Mouse (Mus musculus) brain, embryonic 14.5 days (tissue): ENCODE data around the gene Usp32.

Experiments used
- CTCF ChIP-seq: fragments of 200-500 bp; IDR thresholded peaks from 2 replicates; pipeline ENCODE4 v1.5.1; 2012; ENCODE audit warnings: inconsistent platforms, mild to moderate bottlenecking, moderate library complexity, borderline replicate concordance; ENCODE audit not compliant: insufficient read depth, insufficient read length; ENCODE audit errors: extremely low read depth
- POLR2A ChIP-seq: fragments of 200-500 bp; IDR thresholded peaks from 2 replicates; pipeline ENCODE4 v1.6.1; 2012; ENCODE audit warnings: mild to moderate bottlenecking, inconsistent platforms, borderline replicate concordance; ENCODE audit not compliant: poor library complexity, insufficient read depth, insufficient read length, severe bottlenecking; ENCODE audit errors: extremely low read depth

DNA sequence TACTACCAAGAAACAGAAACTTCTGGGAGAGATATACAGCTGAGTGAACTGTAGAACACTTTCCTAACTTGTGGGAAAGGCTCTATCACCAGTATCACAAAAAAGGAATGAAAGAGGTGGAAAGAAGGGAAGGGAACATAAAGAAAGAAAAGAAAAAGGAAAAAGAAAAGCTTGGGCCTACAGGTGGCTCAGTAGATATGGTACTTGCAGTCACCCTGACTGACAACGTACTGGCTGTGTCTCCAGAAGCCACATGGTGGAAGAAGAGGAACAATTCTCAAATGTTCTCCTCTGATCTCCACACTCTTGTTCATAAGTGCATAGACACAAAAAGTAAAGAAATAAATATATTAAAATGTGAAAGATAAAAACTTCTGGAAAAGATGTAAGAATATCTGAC, 11.1 kb downstream of the Usp32 start:
- TF ChIP-seq POLR2A, result no peak
- no peak for TF ChIP-seq CTCF
